Mouse (Mus musculus) ZHBTc4 (cell line): ENCODE data around the gene Cog2.

ENCODE experiments used
- DNase-seq: peaks from one replicate; pipeline ENCODE4 v3.0.0-alpha.2; 2011; ENCODE audit warnings: low read depth, low spot score

Cog2 gene

DNA sequence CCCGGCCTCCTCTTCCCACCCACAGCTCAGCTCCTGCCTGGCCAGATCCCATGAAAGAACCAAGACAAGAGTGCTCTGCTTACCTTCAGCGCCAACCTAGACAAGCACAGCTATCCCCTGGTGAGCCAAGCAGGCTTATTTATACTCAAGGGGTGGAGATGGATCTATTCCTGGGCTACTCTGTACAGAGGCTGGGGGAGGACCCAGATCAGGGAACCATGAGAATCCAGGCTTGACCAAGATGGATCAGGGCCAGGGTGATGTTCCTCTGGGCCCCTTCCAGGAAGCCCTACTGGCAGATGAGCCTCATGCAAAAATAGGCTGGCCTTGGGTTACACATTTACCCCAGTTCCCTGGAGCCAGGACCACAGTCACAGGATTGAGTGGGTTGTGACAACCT, 49.0 kb downstream of the Cog2 start, which contains the start of gene Agt:
TSS of gene Agt (minus strand) at position 114 of the 400 bp plus-strand sequence.
- DNase-seq: no peak

DNA sequence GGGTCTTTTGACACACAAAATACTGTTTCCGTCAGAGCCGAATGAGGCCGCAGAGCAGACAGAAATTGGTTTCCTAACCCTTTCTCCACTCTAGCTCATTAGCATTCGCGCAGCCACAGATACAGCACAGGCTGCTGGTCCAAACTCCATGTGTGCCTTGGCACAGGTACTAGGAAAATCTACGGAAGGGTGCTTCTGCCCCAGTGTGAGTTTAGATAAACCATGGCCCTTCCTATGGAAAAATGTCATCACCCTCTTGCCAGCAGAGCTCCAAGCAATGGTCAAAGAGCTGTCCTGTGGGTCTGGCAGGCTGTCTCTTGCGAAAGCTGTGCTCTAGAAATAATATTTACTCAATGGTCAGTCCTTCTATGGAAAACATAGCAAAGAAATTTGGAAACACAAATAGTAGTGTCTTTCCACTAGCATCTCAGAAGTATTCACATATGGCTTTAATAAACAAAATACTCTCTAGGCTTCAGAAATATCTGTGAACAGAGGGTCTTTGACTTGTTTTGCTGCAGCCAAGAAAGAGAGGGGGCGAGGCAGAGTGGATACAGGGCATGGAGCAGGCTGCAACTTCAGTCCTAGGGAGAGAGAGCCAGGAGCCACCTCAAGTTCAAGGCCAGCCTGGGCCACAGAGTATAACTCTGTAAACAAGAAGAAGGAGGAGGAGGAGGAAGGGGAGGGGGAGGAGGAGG, 51.3 kb downstream of the Cog2 start:
- no peak for DNase-seq

DNA sequence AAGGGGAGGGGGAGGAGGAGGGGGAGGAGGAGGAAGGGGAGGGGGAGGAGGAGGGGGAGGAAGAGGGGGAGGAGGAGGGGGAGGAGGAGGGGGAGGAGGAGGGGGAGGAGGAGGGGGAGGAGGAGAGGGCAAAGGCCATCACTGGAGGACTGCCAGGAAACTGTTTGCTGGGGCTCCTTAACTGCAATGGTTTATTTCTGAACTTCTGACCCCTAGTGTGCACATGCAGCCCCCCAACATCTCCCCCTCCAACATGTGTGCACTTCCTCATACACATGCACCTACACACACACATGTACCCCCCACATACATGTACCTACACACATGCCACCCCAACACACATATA, 51.8 kb downstream of the Cog2 start:
- DNase-seq: no peak

DNA sequence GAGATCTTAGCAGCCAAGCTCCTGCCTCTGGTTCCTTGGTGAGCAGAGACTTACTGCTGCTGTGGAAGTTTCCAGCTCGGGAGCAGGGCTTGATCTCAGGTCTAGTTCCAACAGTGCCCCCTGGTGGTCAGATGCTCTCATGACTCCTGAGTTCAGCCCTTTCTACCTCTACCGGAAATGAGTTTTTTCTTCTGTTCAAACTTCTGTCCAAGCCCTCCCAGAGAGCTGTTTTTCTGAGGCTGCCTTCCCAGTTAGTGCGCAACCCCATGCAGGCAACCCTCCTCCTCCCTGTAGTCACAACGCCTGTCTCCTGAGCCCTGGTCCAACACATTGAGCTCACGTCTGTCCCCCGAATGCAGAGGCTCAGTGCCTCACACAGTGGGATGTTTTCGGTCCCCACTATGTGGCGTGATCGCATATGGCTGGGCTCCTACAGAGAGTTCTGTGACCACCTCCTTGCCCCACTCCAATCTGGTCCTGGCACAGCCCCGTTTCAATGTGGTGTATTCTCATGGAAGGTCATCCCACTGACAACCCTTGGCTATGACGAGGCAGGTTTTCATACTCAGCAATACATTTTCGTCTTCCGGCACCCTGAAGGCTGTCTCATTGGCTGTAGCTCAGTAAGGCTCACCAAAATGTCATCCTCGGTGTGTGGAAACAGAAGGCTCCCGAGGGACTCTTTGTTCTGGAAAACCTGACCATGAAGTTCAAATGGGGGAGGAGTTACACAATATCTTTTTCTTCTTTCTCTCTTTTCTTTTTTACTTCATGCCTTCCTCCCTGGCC, 53.2 kb downstream of the Cog2 start:
- DNase-seq: peak; percentile 92

DNA sequence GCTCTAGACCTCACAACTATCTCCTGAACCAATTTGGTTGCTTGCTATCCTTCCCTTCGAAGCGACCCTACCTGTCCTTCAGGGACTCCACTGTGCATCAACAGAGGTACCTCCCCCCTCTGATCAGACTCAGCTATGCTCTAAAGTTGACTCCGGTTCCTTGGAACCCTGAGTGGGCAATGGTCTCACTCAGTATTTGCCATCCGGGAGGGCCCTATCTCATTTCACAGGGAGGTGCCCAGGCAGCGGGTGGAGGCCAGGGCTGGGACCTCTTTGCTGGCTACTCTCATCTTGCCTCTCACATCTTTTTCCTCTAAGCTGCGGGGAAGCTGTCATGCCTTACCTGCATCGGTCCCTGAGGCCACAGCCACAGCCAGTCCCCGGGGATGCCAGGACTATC, 55.2 kb downstream of the Cog2 start, which contains the start of gene Capn9:
TSS of gene Capn9 (plus strand) at position 301 of the 400 bp plus-strand sequence.
- no peak for DNase-seq

DNA sequence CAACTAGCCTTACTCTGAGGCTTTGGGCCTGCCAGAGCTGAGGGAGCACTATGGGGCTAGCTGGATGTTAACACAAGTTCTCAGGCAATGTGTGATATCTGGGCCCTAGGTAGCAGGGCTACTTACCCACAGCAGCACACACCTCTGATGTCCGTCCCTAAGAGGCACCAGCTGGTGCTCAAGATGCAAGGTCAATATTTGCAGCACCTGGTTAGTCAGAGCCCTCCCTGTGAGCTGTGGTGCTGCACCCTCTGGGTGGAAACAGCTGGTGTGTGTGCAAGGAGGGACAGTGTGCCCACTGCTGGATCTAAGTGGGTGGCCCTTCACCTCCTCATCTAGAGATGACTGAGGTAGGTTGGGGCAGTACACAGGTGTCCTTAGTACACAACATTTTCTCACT, 56.2 kb downstream of the Cog2 start:
- DNase-seq: no peak

DNA sequence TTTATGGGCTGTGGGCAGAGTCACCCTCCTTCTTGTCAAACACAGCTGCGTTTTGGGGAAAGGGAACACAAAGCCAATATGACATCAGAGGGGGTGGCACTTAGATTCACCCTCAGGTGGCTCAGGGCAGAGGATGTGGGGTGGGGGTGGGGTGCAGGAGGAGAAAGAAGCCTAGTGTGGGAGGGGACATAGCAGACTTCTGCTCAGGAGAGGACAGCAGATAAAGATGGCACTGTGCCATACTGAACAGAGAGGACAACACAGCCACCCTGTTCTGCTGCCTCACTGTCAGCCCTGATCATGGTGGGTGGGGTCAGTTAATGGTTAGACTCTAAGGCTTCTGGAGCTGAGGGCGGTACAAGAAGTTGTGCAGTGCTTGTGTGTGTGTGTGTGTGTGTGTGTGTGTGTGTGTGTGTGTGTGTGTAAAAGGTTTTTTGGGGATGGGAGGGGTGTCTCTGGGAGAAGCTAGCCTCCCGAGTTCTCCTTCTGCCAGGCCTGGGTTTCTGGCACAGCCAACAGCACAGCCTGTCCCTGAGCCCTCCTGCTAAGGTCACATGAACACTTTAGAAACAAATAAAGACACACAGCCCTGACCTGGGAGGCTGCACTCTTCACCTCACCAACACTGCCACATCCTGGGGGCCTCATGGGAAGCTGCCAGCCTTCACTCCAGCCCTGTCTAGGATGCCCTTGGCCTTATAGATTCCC, 65.3 kb downstream of the Cog2 start:
- DNase-seq: no peak

DNA sequence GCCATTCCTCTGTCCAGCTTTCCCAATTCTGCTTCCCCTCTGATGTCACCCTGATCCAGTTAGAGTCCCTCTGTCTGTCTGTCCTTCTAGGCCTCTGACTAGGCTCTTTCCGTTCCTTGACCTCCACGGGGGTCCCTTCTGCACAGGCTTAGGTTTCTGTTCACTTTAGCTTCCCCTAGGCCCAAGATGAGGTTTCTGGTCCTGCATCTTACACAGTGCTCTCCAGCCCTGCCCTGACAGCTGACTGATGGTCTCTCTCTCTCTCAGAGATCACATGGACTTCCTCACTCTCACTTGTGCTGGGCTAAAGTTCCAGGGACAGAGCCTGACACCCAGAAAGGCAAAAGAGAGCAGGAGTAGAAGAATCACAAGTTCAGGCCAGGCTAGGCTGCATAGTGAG, 66.0 kb downstream of the Cog2 start:
- DNase-seq: no peak

DNA sequence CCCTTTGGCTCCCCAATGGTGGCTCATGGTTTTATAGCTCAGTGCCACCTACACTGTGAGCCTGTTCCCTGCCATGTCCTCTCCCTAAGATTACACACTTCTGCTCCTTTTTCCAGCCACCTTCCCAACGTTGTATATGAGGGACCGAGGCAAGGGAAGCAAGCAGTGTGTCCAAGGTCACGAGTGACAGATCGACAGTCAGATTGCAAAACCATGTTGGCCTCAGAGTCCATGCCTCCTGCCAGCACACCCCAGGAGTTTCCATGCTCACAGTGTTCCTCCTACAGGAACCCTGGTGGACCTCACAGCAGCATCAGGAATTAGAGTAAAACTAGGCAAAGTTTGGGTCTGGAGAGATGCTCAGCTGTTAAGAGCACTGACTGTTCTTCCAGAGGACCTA, 68.8 kb downstream of the Cog2 start:
- no peak for DNase-seq
